Mouse (Mus musculus) heart, adult 2 months (tissue): ENCODE results near the gene Robo2. TPM values are rescaled to one million over a fixed set of nuclear protein-coding genes. Genes with fewer than 3 reads are reported as not detected.
"Not testable (repeated sequence)": the region's sequence is repeated elsewhere in the genome, so short reads cannot be mapped to it uniquely, and the experiment has no call there.

ENCODE experiments used
- DNase-seq, 2 experiments: peaks; one replicate each; pipeline ENCODE4 v3.0.0; 2021
- H3K27ac ChIP-seq: fragments of 200-600 bp; 2 replicates; pipeline ENCODE4 v1.8.1; 2022
- H3K27me3 ChIP-seq: fragments of 200-500 bp; 2 replicates; pipeline ENCODE4 v1.6.1; 2012; ENCODE audit warnings: mild to moderate bottlenecking, low read length, inconsistent platforms, mixed read lengths; ENCODE audit not compliant: control insufficient read depth, insufficient read depth
- H3K36me3 ChIP-seq: fragments of 200-500 bp; 2 replicates; pipeline ENCODE4 v1.6.1; 2012; ENCODE audit warnings: low read length, inconsistent platforms; ENCODE audit not compliant: control insufficient read depth, insufficient read depth
- H3K4me1 ChIP-seq: fragments of 200-500 bp; 2 replicates; pipeline ENCODE4 v1.6.1; 2011; ENCODE audit warnings: low read length; ENCODE audit not compliant: control insufficient read depth, insufficient read depth
- H3K4me3 ChIP-seq: fragments of 200-600 bp; 2 replicates; pipeline ENCODE4 v1.8.1; 2022
- H3K79me2 ChIP-seq: fragments of 200-500 bp; replicated peaks from 2 replicates; pipeline ENCODE4 v1.6.1; 2012; ENCODE audit warnings: mild to moderate bottlenecking, inconsistent platforms, low read length, moderate library complexity, mixed read lengths; ENCODE audit not compliant: control insufficient read depth, insufficient read depth
- H3K9ac ChIP-seq: fragments of 200-500 bp; 2 replicates; pipeline ENCODE4 v1.6.1; 2012; ENCODE audit warnings: low read depth, mild to moderate bottlenecking, control low read depth, inconsistent platforms, low read length, mixed read lengths
- CTCF ChIP-seq: fragments of 200-600 bp; IDR thresholded peaks from 2 replicates; pipeline ENCODE4 v1.8.1; 2022; ENCODE audit warnings: antibody characterized with exemption, mild to moderate bottlenecking, moderate library complexity
- EP300 ChIP-seq: fragments of 200-500 bp; IDR thresholded peaks from 2 replicates; pipeline ENCODE4 v1.6.1; 2011; ENCODE audit warnings: low read depth, low read length, control low read depth; ENCODE audit not compliant: insufficient read depth
- POLR2A ChIP-seq: fragments of 200-500 bp; IDR thresholded peaks from 2 replicates; pipeline ENCODE4 v1.6.1; 2011; ENCODE audit warnings: mild to moderate bottlenecking, low read depth, low read length, control low read depth; ENCODE audit not compliant: insufficient read depth
- WGBS: fragments of 180-500 bp; shearing (Covaris S2); methylation state at CpG from one replicate; pipeline ENCODE4 v1.1.7; 2018; 5-methylcytosine and 5-hydroxymethylcytosine counted together
- intact Hi-C: fragments of 180-260 bp; cut with DNase I; formaldehyde crosslinking; loops from one replicate; pipeline ENCODE4 v1.15.1; 2025
- polyA plus RNA-seq: library from polyadenylated mRNA; depleted of rRNA; stranded (reverse); fragments of >200 nt; gene quantifications from 2 replicates; pipeline ENCODE4 v1.2.3, GENCODE M21; 2012
- total RNA-seq, 2 experiments: library from RNA; stranded (reverse); gene quantifications; 2 replicates each; pipeline ENCODE4 v1.2.3; 2021

Robo2 gene
- total and polyA plus RNA-seq, 3 experiments, result 0.39 to 1.0 (median 0.70) TPM

GRCm38 (mm10) chr16:74056886-74057285, 354.7 kb downstream of the Robo2 start:
- H3K4me1 ChIP-seq, result no peaks in the 10 kb centered on the region
- H3K27me3 ChIP-seq, result no peaks in the 10 kb centered on the region
- 85% methylated on average over 2 of the region's 2 CpGs for WGBS
- no peak overlapping the region for H3K27ac ChIP-seq
- no peak overlapping the region for H3K9ac ChIP-seq
- intact Hi-C loops, result no loop called here
- no peak for DNase-seq
- H3K79me2 ChIP-seq, result no peaks in the 10 kb centered on the region
- no peak for TF ChIP-seq CTCF
- no peak for TF ChIP-seq EP300
- no peak for TF ChIP-seq POLR2A
- no peak overlapping the region for H3K4me3 ChIP-seq
- no peaks in the 10 kb centered on the region for H3K36me3 ChIP-seq

- Histone ChIP-seq H3K4me1 (no peaks in the 10 kb centered on the region), H3K9ac (no peak overlapping the region), H3K36me3 (no peaks in the 10 kb centered on the region), H3K27ac (no peak overlapping the region), H3K27me3 (no peaks in the 10 kb centered on the region), H3K4me3 (no peak overlapping the region), H3K79me2 (no peaks in the 10 kb centered on the region)
- DNase-seq, result no peak
- WGBS, result 79% methylated on average over 1 of the region's 1 CpGs
- TF ChIP-seq EP300 (no peak), POLR2A (no peak), CTCF (no peak)
- intact Hi-C loops, result no loop called here
Observed at GRCm38 (mm10) chr16:74056210-74056609, 355.4 kb downstream of the Robo2 start.

- WGBS, result 54% methylated on average over 10 of the region's 10 CpGs
Observed at GRCm38 (mm10) chr16:74055061-74055751, 356.4 kb downstream of the Robo2 start.

GRCm38 (mm10) chr16:74049467-74049866, 362.2 kb downstream of the Robo2 start:
- no peak for DNase-seq
- no peaks in the 10 kb centered on the region for H3K36me3 ChIP-seq
- intact Hi-C loops, result no loop called here
- H3K4me1 ChIP-seq, result no peaks in the 10 kb centered on the region
- H3K27me3 ChIP-seq, result no peaks in the 10 kb centered on the region
- TF ChIP-seq EP300, result no peak
- no peak for TF ChIP-seq POLR2A
- no peak for TF ChIP-seq CTCF
- WGBS, result 76% methylated on average over 5 of the region's 5 CpGs
- no peak overlapping the region for H3K27ac ChIP-seq
- no peak overlapping the region for H3K4me3 ChIP-seq
- H3K9ac ChIP-seq, result no peak overlapping the region
- no peaks in the 10 kb centered on the region for H3K79me2 ChIP-seq

More at GRCm38 (mm10) chr16:74055061-74055751, 356.4 kb downstream of the Robo2 start:
- DNase-seq, result peak in 1 of 2 experiments; percentile 13
- no peak for TF ChIP-seq EP300
- TF ChIP-seq POLR2A, result no peak
- TF ChIP-seq CTCF, result no peak
- H3K4me1 ChIP-seq, result no peaks in the 10 kb centered on the region
- H3K27me3 ChIP-seq, result no peaks in the 10 kb centered on the region
- H3K4me3 ChIP-seq, result no peak overlapping the region
- no peaks in the 10 kb centered on the region for H3K36me3 ChIP-seq
- H3K27ac ChIP-seq, result no peak overlapping the region
- intact Hi-C loops, result no loop called here
- no peaks in the 10 kb centered on the region for H3K79me2 ChIP-seq
- H3K9ac ChIP-seq, result no peak overlapping the region

- no peak overlapping the region for H3K27ac ChIP-seq
- 69% methylated on average over 6 of the region's 6 CpGs for WGBS
- no peaks in the 10 kb centered on the region for H3K27me3 ChIP-seq
- no peak for TF ChIP-seq CTCF
- TF ChIP-seq EP300, result no peak
- no peak for TF ChIP-seq POLR2A
- no peaks in the 10 kb centered on the region for H3K36me3 ChIP-seq
- H3K4me3 ChIP-seq, result no peak overlapping the region
- no peak for DNase-seq
- intact Hi-C loops, result no loop called here
- no peaks in the 10 kb centered on the region for H3K4me1 ChIP-seq
- H3K9ac ChIP-seq, result no peak overlapping the region
- no peaks in the 10 kb centered on the region for H3K79me2 ChIP-seq
Observed at GRCm38 (mm10) chr16:74048980-74049379, 362.6 kb downstream of the Robo2 start.

- WGBS, result 43% methylated on average over 3 of the region's 3 CpGs
- intact Hi-C loops, result no loop called here
- no peak overlapping the region for H3K4me3 ChIP-seq
- no peaks in the 10 kb centered on the region for H3K79me2 ChIP-seq
- no peaks in the 10 kb centered on the region for H3K27me3 ChIP-seq
- no peaks in the 10 kb centered on the region for H3K4me1 ChIP-seq
- no peak overlapping the region for H3K27ac ChIP-seq
- no peak for TF ChIP-seq CTCF
- TF ChIP-seq EP300, result no peak
- TF ChIP-seq POLR2A, result no peak
- no peak overlapping the region for H3K9ac ChIP-seq
- no peak for DNase-seq
- H3K36me3 ChIP-seq, result no peaks in the 10 kb centered on the region
Observed at GRCm38 (mm10) chr16:74047232-74047631, 364.4 kb downstream of the Robo2 start.

GRCm38 (mm10) chr16:74040797-74041196, 370.8 kb downstream of the Robo2 start:
- WGBS, result 72% methylated on average over 2 of the region's 2 CpGs
- H3K9ac ChIP-seq, H3K27me3 ChIP-seq, H3K27ac ChIP-seq, DNase-seq, intact Hi-C loops, H3K79me2 ChIP-seq, H3K4me3 ChIP-seq, H3K4me1 ChIP-seq, H3K36me3 ChIP-seq: not testable (repeated sequence)
